Mouse (Mus musculus): ENCODE results near the gene Map3k1. TPM values are rescaled to one million over a fixed set of nuclear protein-coding genes. Genes with fewer than 3 reads are reported as not detected.

Map3k1 gene
- 12.1 and 13.5 TPM in 2 replicates for polyA plus RNA-seq (2015; fragmentation: Nextera tagmentation; extraction: Ambion mirVana)

DNA sequence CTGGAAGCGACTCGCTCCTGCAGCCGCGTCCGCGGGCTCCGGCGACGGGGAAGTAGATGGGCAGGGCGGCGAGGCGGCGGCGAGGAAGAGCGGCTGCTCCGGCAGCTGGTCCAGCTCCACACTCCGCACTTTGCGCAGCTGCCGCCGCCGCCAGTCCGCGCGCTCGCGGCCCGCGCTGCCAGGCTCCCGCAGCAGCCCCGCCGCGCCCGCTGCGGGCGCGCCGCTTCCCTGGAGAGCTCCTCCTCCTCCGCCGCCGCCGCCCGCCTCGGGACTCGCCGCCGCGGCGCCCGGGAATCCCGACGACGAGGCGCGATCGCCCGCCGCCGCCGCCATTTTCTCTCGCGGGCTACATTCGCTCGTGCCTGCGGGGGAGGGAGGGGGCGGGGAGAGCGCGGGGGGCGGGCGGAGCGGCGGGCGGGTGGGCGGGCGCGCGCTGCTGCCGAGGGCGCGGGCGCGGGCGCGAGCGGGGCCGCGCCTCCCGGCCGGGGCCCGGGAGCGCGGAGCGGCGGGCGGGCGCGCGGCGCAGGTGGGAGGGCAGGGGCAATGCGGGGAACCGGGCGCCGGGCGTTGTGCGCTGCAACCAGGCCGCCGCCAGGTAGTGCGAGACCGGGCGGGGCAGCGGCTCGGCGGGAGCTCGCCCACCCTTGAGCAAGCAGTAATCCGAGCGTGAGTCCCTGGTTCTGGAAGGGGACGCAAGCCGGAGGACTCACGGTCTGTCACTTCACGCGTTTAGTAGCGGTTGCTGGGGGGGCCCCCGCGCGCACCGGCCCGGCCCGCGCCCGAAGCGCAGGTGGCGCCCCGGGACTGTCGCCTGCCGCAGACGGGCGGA lies at the start of gene Map3k1:
Gene Map3k1, minus strand, starts transcription at position 357 of the 829 bp plus-strand sequence.
- H3K4me1 ChIP-seq (ENCODE audit: control insufficient read depth, insufficient read depth, low read depth, low read length): peaks cover 26% of the 10 kb centered on the region
- peak within 1 kb of the TSS; percentile 96 for H3K4me3 ChIP-seq (ENCODE audit: low read length)
- no peaks in the 10 kb centered on the region for H3K9me3 ChIP-seq (ENCODE audit: control insufficient read depth, low read length)
- WGBS: under 1% methylated on average over 42 of the region's 136 CpGs
- H3K27me3 ChIP-seq (replicated peaks; ENCODE audit: control insufficient read depth, insufficient read depth, low read length): no peaks in the 10 kb centered on the region
- peak; percentile 82 for ATAC-seq
- peak within 1 kb of the TSS; percentile 89 for H3K4me2 ChIP-seq (ENCODE audit: low read length)
- peak within 1 kb of the TSS; percentile 94 for H3K9ac ChIP-seq (ENCODE audit: low read depth, low read length)
- peak within 1 kb of the TSS; percentile 98 for H3K27ac ChIP-seq (ENCODE audit: low read depth, low read length)
- H3K36me3 ChIP-seq (ENCODE audit: control insufficient read depth, insufficient read depth, low read length): no peaks in the 10 kb centered on the region

DNA sequence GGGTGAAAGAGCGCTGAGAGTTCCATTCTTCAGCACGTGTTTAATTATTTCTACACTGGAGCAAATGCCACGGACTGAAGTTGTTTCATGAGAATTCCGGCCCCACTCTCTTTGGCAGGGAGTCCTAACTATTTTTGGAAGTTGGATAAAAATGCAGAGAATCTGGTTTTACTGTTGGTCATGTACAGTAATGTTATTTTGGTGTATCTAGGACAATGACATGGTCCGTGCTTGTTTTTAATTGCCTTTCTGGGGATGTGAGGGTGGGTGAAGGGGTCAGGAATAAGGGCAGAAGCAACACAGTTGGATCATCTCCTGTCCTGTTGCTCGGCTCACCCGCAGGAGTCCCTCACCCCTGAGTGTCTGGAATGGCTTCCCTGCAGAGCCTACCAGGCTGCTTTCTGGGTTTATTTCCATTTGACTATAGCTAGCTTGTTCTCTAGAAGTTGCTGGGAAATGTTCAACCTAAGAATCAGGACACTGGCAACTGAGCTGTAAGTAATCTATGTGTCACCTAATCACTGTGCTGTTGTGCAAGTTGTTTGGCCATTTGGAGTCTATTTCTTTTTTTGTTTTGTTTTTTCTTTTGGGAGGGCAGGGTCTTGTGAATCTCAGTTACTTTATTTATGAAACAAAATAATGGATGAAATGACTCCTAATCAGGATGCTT lies 48.1 kb upstream of the Map3k1 start:
- no peaks in the 10 kb centered on the region for H3K27me3 ChIP-seq (replicated peaks; ENCODE audit: control insufficient read depth, insufficient read depth, low read length)
- no peaks in the 10 kb centered on the region for H3K36me3 ChIP-seq (ENCODE audit: control insufficient read depth, insufficient read depth, low read length)
- no peaks in the 10 kb centered on the region for H3K4me1 ChIP-seq (ENCODE audit: control insufficient read depth, insufficient read depth, low read depth, low read length)
- no peak overlapping the region for H3K4me3 ChIP-seq (ENCODE audit: low read length)
- no peak for ATAC-seq
- H3K27ac ChIP-seq (ENCODE audit: low read depth, low read length): no peak overlapping the region
- no peaks in the 10 kb centered on the region for H3K9me3 ChIP-seq (ENCODE audit: control insufficient read depth, low read length)
- H3K4me2 ChIP-seq (ENCODE audit: low read length): no peak overlapping the region
- no peak overlapping the region for H3K9ac ChIP-seq (ENCODE audit: low read depth, low read length)
- WGBS: 67% methylated on average over 7 of the region's 7 CpGs

DNA sequence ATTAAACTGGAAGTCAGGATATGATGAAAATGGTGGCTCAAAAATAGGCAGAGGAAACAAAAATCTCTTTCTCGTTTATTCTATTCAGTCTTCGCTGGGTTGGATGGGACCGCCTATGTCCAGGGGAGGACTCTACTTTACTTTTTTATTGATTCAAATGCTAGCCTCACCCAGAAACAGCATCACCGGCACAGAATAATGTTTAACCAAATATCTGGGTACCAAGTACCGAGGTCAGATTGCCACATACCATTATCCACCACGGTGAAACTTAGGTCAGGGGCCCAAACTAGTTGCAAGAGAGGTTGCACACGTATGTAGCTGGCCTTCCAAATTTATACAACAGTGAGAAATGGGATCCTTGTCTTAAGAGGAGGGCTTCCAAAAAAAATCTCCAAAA lies 47.4 kb upstream of the Map3k1 start:
- ATAC-seq: no peak
- no peaks in the 10 kb centered on the region for H3K27me3 ChIP-seq (replicated peaks; ENCODE audit: control insufficient read depth, insufficient read depth, low read length)
- no peaks in the 10 kb centered on the region for H3K36me3 ChIP-seq (ENCODE audit: control insufficient read depth, insufficient read depth, low read length)
- H3K4me2 ChIP-seq (ENCODE audit: low read length): no peak overlapping the region
- H3K9ac ChIP-seq (ENCODE audit: low read depth, low read length): no peak overlapping the region
- no peak overlapping the region for H3K4me3 ChIP-seq (ENCODE audit: low read length)
- WGBS: 94% methylated on average over 7 of the region's 7 CpGs
- H3K4me1 ChIP-seq (ENCODE audit: control insufficient read depth, insufficient read depth, low read depth, low read length): no peaks in the 10 kb centered on the region
- H3K9me3 ChIP-seq (ENCODE audit: control insufficient read depth, low read length): no peaks in the 10 kb centered on the region
- no peak overlapping the region for H3K27ac ChIP-seq (ENCODE audit: low read depth, low read length)

DNA sequence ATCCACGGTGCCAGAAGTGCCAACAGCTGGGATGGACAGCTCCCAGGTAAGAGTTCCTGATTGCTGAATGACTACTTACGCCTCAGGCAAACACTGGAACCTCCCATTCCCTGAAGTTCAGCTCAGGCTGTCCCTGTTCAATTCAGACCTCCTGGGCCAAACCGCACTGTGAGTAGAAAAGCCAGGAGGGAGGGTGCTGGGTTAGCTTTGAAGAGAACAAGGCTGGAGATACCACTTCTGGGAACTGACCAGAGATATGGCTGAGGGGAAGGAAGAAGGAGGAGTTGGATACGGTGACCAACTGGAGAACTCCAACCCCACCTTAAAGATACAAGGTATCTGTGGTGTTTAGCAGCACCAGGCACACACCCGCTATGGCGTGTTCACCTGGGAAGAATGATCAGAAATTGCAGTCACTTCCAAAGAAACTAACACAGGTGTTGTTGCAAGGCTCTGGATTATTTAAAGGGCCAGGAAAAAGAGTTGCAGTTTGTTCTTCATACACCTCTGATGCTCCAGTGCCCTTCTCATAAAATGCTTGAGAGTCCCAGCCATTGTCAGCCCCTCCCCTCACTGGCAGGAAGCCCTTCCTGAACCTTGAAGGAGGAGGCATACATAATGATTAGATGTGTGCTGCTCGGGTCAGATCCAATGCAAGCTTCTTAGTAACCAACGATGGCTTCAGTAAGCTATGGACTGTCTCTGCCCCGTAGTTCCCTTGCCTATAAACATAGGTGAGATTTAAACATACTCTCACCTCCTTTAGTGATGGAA lies 43.8 kb upstream of the Map3k1 start:
- Histone ChIP-seq H3K9me3 (ENCODE audit: control insufficient read depth, low read length) (no peaks in the 10 kb centered on the region), H3K4me3 (ENCODE audit: low read length) (no peak overlapping the region), H3K4me1 (ENCODE audit: control insufficient read depth, insufficient read depth, low read depth, low read length) (no peaks in the 10 kb centered on the region), H3K36me3 (ENCODE audit: control insufficient read depth, insufficient read depth, low read length) (no peaks in the 10 kb centered on the region), H3K4me2 (ENCODE audit: low read length) (no peak overlapping the region), H3K27me3 (replicated peaks; ENCODE audit: control insufficient read depth, insufficient read depth, low read length) (no peaks in the 10 kb centered on the region), H3K27ac (ENCODE audit: low read depth, low read length) (no peak overlapping the region), H3K9ac (ENCODE audit: low read depth, low read length) (no peak overlapping the region)
- 91% methylated on average over 9 of the region's 9 CpGs for WGBS
- ATAC-seq: no peak

DNA sequence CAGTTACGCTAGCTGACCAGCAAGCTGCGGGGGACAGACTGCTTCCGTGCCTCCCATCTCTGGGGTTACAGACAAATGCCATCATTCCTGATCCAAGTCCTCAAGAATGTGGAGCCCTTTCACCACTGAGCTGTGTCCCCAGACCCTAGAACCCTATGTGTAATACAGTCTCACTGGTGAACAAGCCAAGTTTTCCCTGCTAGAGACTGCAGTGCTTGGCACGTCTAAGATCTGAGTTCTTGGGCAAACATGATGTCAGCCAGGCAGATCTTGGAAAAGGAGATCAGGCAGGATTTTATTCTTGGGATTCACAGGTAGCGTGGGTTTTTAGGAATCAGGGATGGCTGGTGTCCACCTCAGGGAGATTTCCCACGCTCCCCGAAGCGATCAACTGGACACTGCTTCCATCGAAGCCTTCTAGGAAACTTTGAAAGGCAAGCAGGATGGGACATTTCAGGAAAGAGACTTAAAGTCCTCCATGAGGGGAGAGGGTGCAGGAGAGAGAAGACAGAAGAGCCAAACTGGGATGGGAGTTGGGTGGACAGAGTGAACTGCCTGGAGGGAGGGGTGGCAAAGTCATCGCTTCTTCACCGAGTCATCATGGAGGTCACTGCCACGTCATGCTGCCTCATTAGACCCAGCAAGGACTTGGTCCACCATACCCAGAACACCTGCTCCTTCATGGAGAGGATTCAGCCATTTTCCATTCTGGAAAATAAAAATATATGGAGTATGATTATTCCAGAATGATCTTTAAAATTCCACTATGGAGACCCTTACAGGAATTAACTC lies 41.4 kb upstream of the Map3k1 start:
- Histone ChIP-seq H3K27ac (ENCODE audit: low read depth, low read length) (no peak overlapping the region), H3K4me2 (ENCODE audit: low read length) (no peak overlapping the region), H3K36me3 (ENCODE audit: control insufficient read depth, insufficient read depth, low read length) (no peaks in the 10 kb centered on the region), H3K9me3 (ENCODE audit: control insufficient read depth, low read length) (no peaks in the 10 kb centered on the region), H3K4me3 (ENCODE audit: low read length) (no peak overlapping the region), H3K9ac (ENCODE audit: low read depth, low read length) (no peak overlapping the region), H3K27me3 (replicated peaks; ENCODE audit: control insufficient read depth, insufficient read depth, low read length) (no peaks in the 10 kb centered on the region), H3K4me1 (ENCODE audit: control insufficient read depth, insufficient read depth, low read depth, low read length) (0 out of 2 replicates have a peak, but pooled peaks cover 2% of the 10 kb centered on the region)
- 91% methylated on average over 12 of the region's 12 CpGs for WGBS
- ATAC-seq: no peak

DNA sequence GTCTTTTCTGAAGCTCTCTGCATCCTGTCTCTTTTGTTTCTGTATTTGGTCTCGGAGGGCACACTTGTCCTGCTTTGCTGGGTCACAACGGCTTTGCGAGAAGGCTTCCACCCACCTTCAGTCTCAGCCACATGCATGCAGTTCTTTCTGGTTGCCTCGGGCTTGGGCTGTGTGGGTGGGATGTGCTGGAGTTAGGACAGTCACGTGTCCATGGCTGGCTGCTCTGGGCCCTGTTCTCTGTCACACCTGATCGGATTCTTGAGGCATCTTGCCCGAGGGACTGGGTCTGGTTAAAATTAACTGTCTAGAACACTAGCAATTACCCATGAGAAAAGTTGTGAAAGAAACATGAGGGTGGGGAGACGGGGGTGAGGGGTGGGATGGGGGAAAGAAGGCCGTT lies 36.7 kb upstream of the Map3k1 start:
- H3K4me3 ChIP-seq (ENCODE audit: low read length): no peak overlapping the region
- ATAC-seq: no peak
- 0 out of 2 replicates have a peak, but pooled peaks cover 2% of the 10 kb centered on the region for H3K4me1 ChIP-seq (ENCODE audit: control insufficient read depth, insufficient read depth, low read depth, low read length)
- H3K4me2 ChIP-seq (ENCODE audit: low read length): no peak overlapping the region
- no peaks in the 10 kb centered on the region for H3K9me3 ChIP-seq (ENCODE audit: control insufficient read depth, low read length)
- H3K36me3 ChIP-seq (ENCODE audit: control insufficient read depth, insufficient read depth, low read length): no peaks in the 10 kb centered on the region
- no peaks in the 10 kb centered on the region for H3K27me3 ChIP-seq (replicated peaks; ENCODE audit: control insufficient read depth, insufficient read depth, low read length)
- 45% methylated on average over 9 of the region's 9 CpGs for WGBS
- no peak overlapping the region for H3K9ac ChIP-seq (ENCODE audit: low read depth, low read length)
- no peak overlapping the region for H3K27ac ChIP-seq (ENCODE audit: low read depth, low read length)

DNA sequence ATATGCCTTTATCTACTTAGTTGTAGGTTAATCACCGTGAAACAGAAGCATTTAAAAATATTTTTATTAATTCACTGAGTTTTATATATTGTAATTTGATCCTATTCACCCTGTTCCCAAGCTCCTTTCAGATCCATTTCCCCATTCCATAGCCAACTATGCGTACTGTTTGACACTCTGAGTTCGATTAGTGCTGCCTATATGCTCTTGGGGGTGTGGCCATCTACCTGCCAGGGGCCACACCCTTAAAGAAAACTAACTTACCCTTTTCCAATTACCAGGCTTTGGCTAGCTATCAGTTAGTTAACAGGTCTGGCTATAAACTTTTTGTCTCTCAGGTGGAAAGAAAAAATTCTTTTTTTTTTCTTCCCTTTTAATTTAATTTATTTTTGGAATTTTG lies 35.5 kb upstream of the Map3k1 start:
- H3K9ac ChIP-seq (ENCODE audit: low read depth, low read length): no peak overlapping the region
- WGBS: 90% methylated on average over 3 of the region's 3 CpGs
- no peaks in the 10 kb centered on the region for H3K36me3 ChIP-seq (ENCODE audit: control insufficient read depth, insufficient read depth, low read length)
- no peak for ATAC-seq
- no peak overlapping the region for H3K4me3 ChIP-seq (ENCODE audit: low read length)
- no peaks in the 10 kb centered on the region for H3K27me3 ChIP-seq (replicated peaks; ENCODE audit: control insufficient read depth, insufficient read depth, low read length)
- no peak overlapping the region for H3K27ac ChIP-seq (ENCODE audit: low read depth, low read length)
- H3K4me2 ChIP-seq (ENCODE audit: low read length): no peak overlapping the region
- H3K4me1 ChIP-seq (ENCODE audit: control insufficient read depth, insufficient read depth, low read depth, low read length): 0 out of 2 replicates have a peak, but pooled peaks cover 2% of the 10 kb centered on the region
- no peaks in the 10 kb centered on the region for H3K9me3 ChIP-seq (ENCODE audit: control insufficient read depth, low read length)

DNA sequence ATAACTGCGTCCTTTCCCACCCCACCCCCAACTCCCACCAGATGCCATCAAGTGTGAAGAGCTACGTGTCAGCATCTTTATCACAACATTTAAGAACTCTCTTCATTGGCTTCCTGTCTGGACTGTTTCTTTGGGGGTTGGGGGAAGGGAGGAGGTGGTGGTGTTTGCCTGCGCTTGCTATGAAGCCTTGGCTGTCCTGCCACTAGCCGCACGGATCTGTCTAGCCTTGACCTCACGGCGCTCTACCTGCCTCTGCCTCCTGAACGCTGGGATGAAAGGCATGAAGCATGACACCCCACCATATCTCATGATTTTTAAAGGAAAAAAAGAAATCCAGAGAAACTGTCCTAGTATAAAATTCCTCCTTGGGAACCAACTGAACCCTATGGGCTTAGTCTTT lies 27.0 kb upstream of the Map3k1 start:
- no peaks in the 10 kb centered on the region for H3K36me3 ChIP-seq (ENCODE audit: control insufficient read depth, insufficient read depth, low read length)
- no peaks in the 10 kb centered on the region for H3K9me3 ChIP-seq (ENCODE audit: control insufficient read depth, low read length)
- no peak overlapping the region for H3K4me2 ChIP-seq (ENCODE audit: low read length)
- no peak overlapping the region for H3K9ac ChIP-seq (ENCODE audit: low read depth, low read length)
- H3K27me3 ChIP-seq (replicated peaks; ENCODE audit: control insufficient read depth, insufficient read depth, low read length): no peaks in the 10 kb centered on the region
- no peaks in the 10 kb centered on the region for H3K4me1 ChIP-seq (ENCODE audit: control insufficient read depth, insufficient read depth, low read depth, low read length)
- H3K27ac ChIP-seq (ENCODE audit: low read depth, low read length): no peak overlapping the region
- no peak overlapping the region for H3K4me3 ChIP-seq (ENCODE audit: low read length)
- 85% methylated on average over 8 of the region's 8 CpGs for WGBS
- ATAC-seq: no peak

Data from hindbrain, embryonic 16.5 days (tissue).